Mouse (Mus musculus): ENCODE measurements at regions not wholly inside any gene's neighbourhood (a gene's known extent, or its start where the extent isn't known, plus 50 kb on each side); places are given as distances from the start of the nearest gene placed in this dataset.

- Histone ChIP-seq H3K9me3 (no peaks in the 10 kb centered on the region), H3K9ac (replicated peaks) (no peak overlapping the region), H3K36me3 (no peaks in the 10 kb centered on the region), H3K4me2 (replicated peaks) (no peak overlapping the region), H3K27ac (replicated peaks) (no peak overlapping the region), H3K4me1 (peaks cover 5% of the 10 kb centered on the region; the same call in 1 of the 2 replicates), H3K27me3 (no peaks in the 10 kb centered on the region), H3K4me3 (no peak overlapping the region)
- no peak for ATAC-seq (ENCODE audit: low FRiP score, low read depth)
- 84% methylated on average over 4 of the region's 4 CpGs for WGBS
Measured at GRCm38 (mm10) chr4:54106976-54107375, 281.1 kb downstream of the Tmem38b start.

GRCm38 (mm10) chr4:54116310-54116709 lies 290.5 kb downstream of the Tmem38b start:
- H3K4me1 ChIP-seq, result peaks cover 11% of the 10 kb centered on the region
- no peak overlapping the region for H3K4me2 ChIP-seq (replicated peaks)
- 89% methylated on average over 2 of the region's 2 CpGs for WGBS
- no peak overlapping the region for H3K4me3 ChIP-seq
- ATAC-seq (ENCODE audit: low FRiP score, low read depth), result no peak
- H3K27ac ChIP-seq (replicated peaks), result no peak overlapping the region
- no peaks in the 10 kb centered on the region for H3K9me3 ChIP-seq
- H3K36me3 ChIP-seq, result no peaks in the 10 kb centered on the region
- no peak overlapping the region for H3K9ac ChIP-seq (replicated peaks)
- H3K27me3 ChIP-seq, result no peaks in the 10 kb centered on the region

DNA sequence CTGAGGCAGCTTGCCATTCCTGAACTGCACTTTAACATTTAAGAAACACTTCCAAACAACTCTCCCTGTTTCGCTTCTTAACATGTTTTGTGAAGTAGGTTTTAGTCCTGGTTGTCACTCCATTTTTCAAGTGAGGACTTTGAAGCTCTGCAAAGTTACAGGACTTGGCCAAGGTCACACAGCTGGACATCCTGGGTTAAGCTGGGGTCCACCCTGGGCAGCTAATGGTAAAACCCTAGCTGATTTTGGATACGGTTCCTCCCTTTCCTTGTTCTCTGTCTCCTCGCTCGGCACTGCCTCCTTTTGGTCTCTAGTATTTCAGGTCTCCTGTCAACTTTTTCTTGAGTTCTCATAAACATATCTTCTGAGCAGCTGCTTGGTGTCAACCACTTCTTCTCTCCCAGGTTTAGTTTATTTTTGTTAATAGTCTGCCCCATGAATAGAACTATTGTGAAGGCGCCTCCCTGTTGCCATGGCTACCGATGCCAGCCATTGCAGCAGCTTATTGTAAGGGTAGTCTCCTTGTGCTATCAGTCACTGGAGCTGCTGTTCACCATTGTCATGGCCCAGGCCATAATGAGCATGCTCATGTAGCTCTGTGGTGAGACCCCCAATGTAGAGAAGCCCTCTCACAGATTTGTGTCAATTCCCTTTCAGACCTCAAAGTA lies 292.5 kb downstream of the Tmem38b start:
- Histone ChIP-seq H3K36me3 (no peaks in the 10 kb centered on the region), H3K9me3 (no peaks in the 10 kb centered on the region), H3K4me3 (no peak overlapping the region), H3K27ac (replicated peaks) (no peak overlapping the region), H3K4me1 (peaks cover 11% of the 10 kb centered on the region), H3K9ac (replicated peaks) (no peak overlapping the region), H3K4me2 (replicated peaks) (no peak overlapping the region), H3K27me3 (no peaks in the 10 kb centered on the region)
- 54% methylated on average over 6 of the region's 6 CpGs for whole genome bisulfite sequencing
- peak; percentile 86 for ATAC-seq (ENCODE audit: low FRiP score, low read depth)

- H3K4me1 ChIP-seq, result peaks cover 7% of the 10 kb centered on the region; the same call in 1 of the 2 replicates
- no peak overlapping the region for H3K27ac ChIP-seq (replicated peaks)
- H3K27me3 ChIP-seq, result no peaks in the 10 kb centered on the region; the same call in 1 of the 2 replicates
- no peak for ATAC-seq (ENCODE audit: low FRiP score, low read depth)
- H3K4me2 ChIP-seq (replicated peaks), result no peak overlapping the region
- WGBS, result 67% methylated on average over 8 of the region's 8 CpGs
- no peaks in the 10 kb centered on the region for H3K36me3 ChIP-seq
- H3K9me3 ChIP-seq, result no peaks in the 10 kb centered on the region
- H3K4me3 ChIP-seq, result no peak overlapping the region
- H3K9ac ChIP-seq (replicated peaks), result no peak overlapping the region
Measured at GRCm38 (mm10) chr4:54128717-54129698, 303.2 kb downstream of the Tmem38b start.

GRCm38 (mm10) chr4:54156146-54156545 lies 330.3 kb downstream of the Tmem38b start:
- Histone ChIP-seq H3K27ac (replicated peaks) (no peak overlapping the region), H3K27me3 (no peaks in the 10 kb centered on the region), H3K9me3 (no peaks in the 10 kb centered on the region), H3K4me1 (no peaks in the 10 kb centered on the region), H3K4me3 (no peak overlapping the region), H3K9ac (replicated peaks) (no peak overlapping the region), H3K36me3 (no peaks in the 10 kb centered on the region), H3K4me2 (replicated peaks) (no peak overlapping the region)
- ATAC-seq (ENCODE audit: low FRiP score, low read depth), result no peak
- 92% methylated on average over 4 of the region's 4 CpGs for WGBS

DNA sequence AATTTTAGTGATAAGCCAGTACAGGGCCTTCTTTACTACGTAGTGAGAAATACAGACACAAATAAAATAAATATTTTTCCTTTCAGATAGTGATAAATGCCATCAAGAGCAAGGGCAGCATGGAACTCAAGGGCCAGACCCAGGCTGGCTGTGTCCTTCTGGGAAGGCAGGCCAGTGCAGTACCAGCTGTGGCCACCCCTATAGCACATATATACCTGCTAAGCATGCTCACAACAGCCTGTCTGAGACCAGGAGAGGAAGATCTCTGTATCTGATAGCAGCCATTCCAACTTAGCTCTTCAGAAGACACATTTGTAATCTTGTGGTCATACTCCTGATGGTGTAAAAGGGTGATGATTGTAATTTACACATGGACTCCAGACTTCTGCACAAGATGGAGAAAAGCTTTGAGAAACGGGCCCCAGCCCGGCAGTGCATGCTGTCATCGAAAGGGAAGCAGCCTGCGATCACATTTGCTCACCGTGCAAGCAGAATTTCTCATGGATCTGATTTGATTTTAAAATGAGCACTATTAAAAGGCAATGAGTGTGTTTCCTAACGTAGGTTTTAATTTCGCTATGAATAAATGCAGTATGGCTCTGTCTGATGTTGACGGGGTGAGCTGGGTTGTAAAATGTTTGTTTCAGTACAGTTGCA lies 335.6 kb downstream of the Tmem38b start:
- no peaks in the 10 kb centered on the region for H3K27me3 ChIP-seq

DNA sequence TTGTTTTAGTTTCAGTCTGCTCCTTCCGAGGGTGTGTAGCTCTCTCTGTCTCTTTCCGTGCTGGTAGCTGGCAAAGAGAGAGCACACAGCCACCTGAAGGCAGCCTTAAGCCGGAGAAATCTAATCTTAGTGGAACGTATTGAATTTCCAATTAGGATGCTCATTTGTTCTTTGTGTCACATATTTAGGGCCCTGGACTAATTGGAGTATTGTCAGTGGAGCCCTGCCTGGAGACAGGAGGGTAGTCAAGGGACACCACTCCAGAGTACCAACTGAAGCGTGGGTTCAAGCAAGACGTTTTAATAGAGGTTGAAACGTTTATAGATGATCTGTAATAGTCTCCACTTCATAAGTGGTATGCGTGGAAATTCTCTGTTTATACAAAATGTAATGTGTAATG lies 336.5 kb downstream of the Tmem38b start:
- no peak overlapping the region for H3K4me3 ChIP-seq
- peaks cover 9% of the 10 kb centered on the region; the same call in 1 of the 2 replicates for H3K4me1 ChIP-seq
- no peaks in the 10 kb centered on the region for H3K36me3 ChIP-seq
- H3K27me3 ChIP-seq, result no peaks in the 10 kb centered on the region
- H3K4me2 ChIP-seq (replicated peaks), result no peak overlapping the region
- WGBS, result 69% methylated on average over 8 of the region's 8 CpGs
- ATAC-seq (ENCODE audit: low FRiP score, low read depth), result no peak
- H3K9ac ChIP-seq (replicated peaks), result no peak overlapping the region
- H3K9me3 ChIP-seq, result no peaks in the 10 kb centered on the region
- H3K27ac ChIP-seq (replicated peaks), result no peak overlapping the region

More for the DNA sequence above, 335.6 kb downstream of the Tmem38b start:
- Histone ChIP-seq H3K9ac (replicated peaks) (no peak overlapping the region), H3K36me3 (no peaks in the 10 kb centered on the region), H3K4me2 (replicated peaks) (no peak overlapping the region), H3K27ac (replicated peaks) (no peak overlapping the region), H3K4me1 (peaks cover 9% of the 10 kb centered on the region; the same call in 1 of the 2 replicates), H3K4me3 (no peak overlapping the region), H3K9me3 (no peaks in the 10 kb centered on the region)
- 88% methylated on average over 9 of the region's 9 CpGs for WGBS
- ATAC-seq (ENCODE audit: low FRiP score, low read depth), result no peak

DNA sequence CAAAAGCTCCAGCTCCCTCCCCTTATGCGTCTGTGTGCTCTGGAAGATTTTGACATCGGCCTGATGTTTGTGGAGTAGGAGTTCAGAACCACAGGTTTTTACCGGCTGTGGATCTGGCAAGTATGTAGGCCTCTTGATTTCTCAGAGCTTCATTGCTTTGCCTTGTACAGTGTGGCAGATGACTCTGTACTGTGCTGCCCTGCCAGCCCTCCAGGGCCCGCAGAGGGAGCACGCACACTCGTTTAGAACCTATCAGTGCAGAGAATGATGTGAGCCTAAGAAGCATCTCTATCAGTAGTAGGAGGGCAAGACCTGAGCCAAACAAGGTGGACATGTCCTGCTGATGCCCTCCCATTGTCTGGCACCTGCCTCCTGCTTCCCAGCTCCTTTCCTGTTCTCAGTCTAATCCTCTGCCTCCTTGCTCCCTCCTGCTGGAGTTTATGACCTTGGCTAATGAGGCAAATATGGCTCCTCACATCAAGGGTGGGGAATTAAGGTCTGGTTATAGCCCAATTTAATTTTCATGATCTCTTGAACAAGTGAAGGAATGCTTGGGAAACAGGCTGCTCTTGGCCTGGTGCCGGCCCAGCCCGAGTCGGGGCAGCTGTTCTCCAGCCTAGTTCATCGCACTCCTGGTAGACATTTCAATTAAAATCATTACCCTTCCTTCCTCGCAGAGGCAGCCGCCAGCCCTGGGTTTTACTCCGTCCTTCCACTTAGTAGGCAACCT lies 344.5 kb downstream of the Tmem38b start:
- Histone ChIP-seq H3K4me3 (no peak overlapping the region), H3K9me3 (no peaks in the 10 kb centered on the region), H3K27me3 (no peaks in the 10 kb centered on the region), H3K36me3 (no peaks in the 10 kb centered on the region), H3K9ac (replicated peaks) (no peak overlapping the region), H3K27ac (replicated peaks) (no peak overlapping the region), H3K4me1 (no peaks in the 10 kb centered on the region), H3K4me2 (replicated peaks) (no peak overlapping the region)
- WGBS, result 82% methylated on average over 13 of the region's 13 CpGs
- ATAC-seq (ENCODE audit: low FRiP score, low read depth), result no peak

- Histone ChIP-seq H3K9ac (replicated peaks) (no peak overlapping the region), H3K4me3 (no peak overlapping the region), H3K9me3 (peaks cover 7% of the 10 kb centered on the region), H3K4me1 (no peaks in the 10 kb centered on the region), H3K36me3 (no peaks in the 10 kb centered on the region), H3K27ac (replicated peaks) (no peak overlapping the region), H3K4me2 (replicated peaks) (no peak overlapping the region), H3K27me3 (no peaks in the 10 kb centered on the region)
- WGBS, result 89% methylated on average over 1 of the region's 1 CpGs
- no peak for ATAC-seq (ENCODE audit: low FRiP score, low read depth)
Measured at GRCm38 (mm10) chr4:54184213-54184612, 358.4 kb downstream of the Tmem38b start.

GRCm38 (mm10) chr4:54195734-54196133 lies 369.9 kb downstream of the Tmem38b start:
- ATAC-seq (ENCODE audit: low FRiP score, low read depth), result no peak
- 86% methylated on average over 2 of the region's 2 CpGs for WGBS

DNA sequence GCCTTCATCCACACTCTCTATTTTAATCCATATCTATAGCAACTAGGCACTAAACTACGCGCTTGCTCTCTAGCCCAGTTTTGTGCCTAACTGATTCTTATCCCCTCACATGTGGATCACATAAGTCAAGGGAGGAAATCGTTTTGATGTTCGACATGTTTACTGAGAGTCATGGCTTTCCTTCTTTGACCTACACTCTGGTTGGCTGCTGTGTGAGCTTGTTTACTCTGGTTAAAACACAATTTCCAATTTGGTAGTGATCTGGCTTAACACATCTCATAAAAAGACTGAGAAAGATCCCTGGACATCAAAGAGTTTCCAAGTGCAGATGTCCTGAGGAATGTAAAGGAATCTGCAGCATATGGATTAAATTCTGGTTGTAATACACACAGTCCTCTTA lies 376.6 kb downstream of the Tmem38b start:
- Histone ChIP-seq H3K9ac (replicated peaks) (no peak overlapping the region), H3K4me3 (no peak overlapping the region), H3K27me3 (no peaks in the 10 kb centered on the region), H3K27ac (replicated peaks) (no peak overlapping the region), H3K4me1 (no peaks in the 10 kb centered on the region), H3K36me3 (no peaks in the 10 kb centered on the region), H3K4me2 (replicated peaks) (no peak overlapping the region), H3K9me3 (no peaks in the 10 kb centered on the region)
- 80% methylated on average over 4 of the region's 4 CpGs for WGBS
- no peak for ATAC-seq (ENCODE audit: low FRiP score, low read depth)

More at GRCm38 (mm10) chr4:54195734-54196133, 369.9 kb downstream of the Tmem38b start:
- H3K27ac ChIP-seq (replicated peaks), result no peak overlapping the region
- H3K4me2 ChIP-seq (replicated peaks), result no peak overlapping the region
- H3K36me3 ChIP-seq, result no peaks in the 10 kb centered on the region
- no peaks in the 10 kb centered on the region for H3K4me1 ChIP-seq
- no peak overlapping the region for H3K4me3 ChIP-seq
- H3K27me3 ChIP-seq, result no peaks in the 10 kb centered on the region
- no peak overlapping the region for H3K9ac ChIP-seq (replicated peaks)
- H3K9me3 ChIP-seq, result no peaks in the 10 kb centered on the region

All from midbrain, embryonic 12.5 days (tissue).